Mouse (Mus musculus) testis, adult 2 months (tissue): ENCODE results near the gene Pla2g4e. TPM values are rescaled to one million over a fixed set of nuclear protein-coding genes. Genes with fewer than 3 reads are reported as not detected.

Source experiments
- H3K27ac ChIP-seq: fragments of 200-500 bp; 2 replicates; pipeline ENCODE4 v1.5.1; 2012; ENCODE audit warnings: low read depth, low read length; ENCODE audit not compliant: control insufficient read depth, insufficient read depth
- H3K27me3 ChIP-seq: fragments of 200-500 bp; 2 replicates; pipeline ENCODE4 v1.6.1; 2012; ENCODE audit warnings: mild to moderate bottlenecking, low read length, moderate library complexity; ENCODE audit not compliant: control insufficient read depth, insufficient read depth
- H3K36me3 ChIP-seq: fragments of 200-500 bp; 2 replicates; pipeline ENCODE4 v1.6.1; 2012; ENCODE audit warnings: mild to moderate bottlenecking, low read length; ENCODE audit not compliant: control insufficient read depth, insufficient read depth
- H3K4me1 ChIP-seq: fragments of 200-500 bp; 2 replicates; pipeline ENCODE4 v1.6.1; 2012; ENCODE audit warnings: low read length; ENCODE audit not compliant: control insufficient read depth, insufficient read depth
- H3K4me3 ChIP-seq: fragments of 200-500 bp; 2 replicates; pipeline ENCODE4 v1.5.1; 2012; ENCODE audit warnings: low read depth, mild to moderate bottlenecking, low read length, moderate library complexity, mixed read lengths; ENCODE audit not compliant: control insufficient read depth
- CTCF ChIP-seq: fragments of 200-500 bp; IDR thresholded peaks from 2 replicates; pipeline ENCODE4 v1.5.1; 2012; ENCODE audit warnings: low read depth, mild to moderate bottlenecking, inconsistent platforms, low read length, moderate library complexity; ENCODE audit not compliant: control insufficient read depth, insufficient read depth, insufficient replicate concordance
- POLR2A ChIP-seq: fragments of 200-500 bp; IDR thresholded peaks from 2 replicates; pipeline ENCODE4 v1.6.1; 2012; ENCODE audit warnings: low read depth, mild to moderate bottlenecking, inconsistent platforms, low read length, moderate library complexity; ENCODE audit not compliant: control insufficient read depth
- polyA plus RNA-seq: library from polyadenylated mRNA; depleted of rRNA; stranded (reverse); fragments of >200 nt; gene quantifications from 2 replicates; pipeline ENCODE4 v1.2.3, GENCODE M21; 2012

The Pla2g4e gene
- polyA plus RNA-seq, 1 experiment: 0.68 TPM

DNA sequence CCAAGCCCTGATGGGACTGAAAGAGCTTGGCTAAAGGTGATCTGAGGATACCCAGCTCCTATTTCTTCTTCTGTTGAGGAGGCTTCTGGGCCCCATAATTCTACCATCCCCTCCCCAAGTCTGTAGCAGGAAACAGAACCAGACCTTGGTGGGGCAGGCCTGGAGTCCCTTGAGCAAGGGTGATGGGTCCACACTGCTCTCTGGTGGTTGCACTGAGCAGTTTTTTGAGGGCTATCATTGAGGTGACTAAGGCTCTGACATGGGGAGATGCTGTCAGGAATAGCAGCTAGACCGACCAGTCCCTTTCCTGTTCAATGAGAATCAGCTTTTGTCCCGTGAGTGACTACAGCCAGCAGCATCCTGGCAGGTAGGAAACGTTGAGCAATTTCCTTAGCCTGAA is 36.1 kb upstream of the Pla2g4e start:
- Histone ChIP-seq H3K27me3 (no peaks in the 10 kb centered on the region), H3K4me3 (no peak overlapping the region), H3K4me1 (peaks cover 8% of the 10 kb centered on the region), H3K36me3 (no peaks in the 10 kb centered on the region), H3K27ac (no peak overlapping the region)
- TF ChIP-seq CTCF (no peak), POLR2A (no peak)

DNA sequence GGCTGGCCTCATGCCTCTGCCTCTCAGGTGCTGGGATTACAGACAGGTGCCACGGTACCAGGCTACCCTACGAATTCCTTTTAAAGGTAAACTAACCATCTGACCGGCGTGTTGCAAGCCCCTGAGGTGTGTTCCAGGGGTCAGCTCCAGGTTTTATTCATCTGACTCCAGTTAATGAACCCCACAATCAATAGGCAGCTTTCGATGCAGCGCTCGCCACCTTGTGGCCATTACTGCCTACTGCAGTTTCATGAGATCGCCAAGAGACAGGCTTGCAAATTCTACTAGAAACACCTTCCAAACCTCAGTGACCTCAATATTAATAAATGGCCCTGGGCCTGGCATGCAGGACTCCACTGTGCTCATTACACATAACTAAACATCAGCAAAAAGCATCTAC is 34.8 kb upstream of the Pla2g4e start:
- TF ChIP-seq POLR2A (no peak), CTCF (peak; percentile 82)
- H3K36me3 ChIP-seq: no peaks in the 10 kb centered on the region
- peaks cover 8% of the 10 kb centered on the region for H3K4me1 ChIP-seq
- peak overlapping the region; percentile 59 for H3K4me3 ChIP-seq
- no peaks in the 10 kb centered on the region for H3K27me3 ChIP-seq
- no peak overlapping the region for H3K27ac ChIP-seq

DNA sequence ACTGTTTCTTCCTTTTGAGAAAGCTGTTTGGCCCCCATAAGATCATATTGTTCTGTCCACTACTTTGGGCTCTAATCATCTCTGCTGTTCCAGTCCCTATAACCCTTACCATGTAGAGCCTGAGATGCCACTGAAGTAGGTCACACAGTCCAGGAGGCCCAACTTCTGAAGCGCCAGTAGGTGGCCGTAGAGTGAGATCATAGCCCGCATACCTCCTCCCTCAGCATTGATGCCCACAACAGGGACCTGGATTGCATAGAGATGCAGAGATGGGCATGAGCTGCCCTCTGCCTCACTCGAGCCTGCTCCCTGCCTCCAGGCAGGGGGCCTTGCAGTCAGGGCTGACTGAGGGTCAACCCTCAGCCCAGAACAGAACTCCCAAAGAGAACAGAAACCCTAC is 31.8 kb upstream of the Pla2g4e start:
- TF ChIP-seq CTCF (no peak), POLR2A (no peak)
- Histone ChIP-seq H3K4me3 (no peak overlapping the region), H3K27me3 (no peaks in the 10 kb centered on the region), H3K27ac (no peak overlapping the region), H3K36me3 (no peaks in the 10 kb centered on the region), H3K4me1 (peaks cover 8% of the 10 kb centered on the region)

DNA sequence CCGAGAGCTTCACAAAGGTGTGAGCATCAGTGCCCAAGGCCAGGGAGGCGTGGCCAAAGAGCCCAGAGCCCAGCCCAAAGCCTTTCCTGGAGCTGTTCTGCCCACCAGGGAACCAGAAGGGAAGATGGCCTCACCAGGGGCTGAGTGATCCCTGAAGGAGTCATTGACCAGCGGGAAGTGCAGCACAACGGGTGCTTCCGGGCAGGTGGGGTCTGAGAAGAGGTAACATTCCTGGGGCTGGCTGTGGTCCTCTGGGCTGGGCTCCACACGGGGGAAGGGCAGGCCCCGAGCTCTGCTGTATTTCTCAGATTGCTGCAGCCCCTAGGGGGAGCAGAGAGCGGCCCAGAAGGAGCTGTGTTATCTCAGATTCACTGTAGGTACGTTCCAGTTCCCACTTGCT is 23.5 kb upstream of the Pla2g4e start:
- peaks cover 6% of the 10 kb centered on the region for H3K4me1 ChIP-seq
- TF ChIP-seq CTCF (no peak), POLR2A (no peak)
- no peak overlapping the region for H3K4me3 ChIP-seq
- H3K27me3 ChIP-seq: no peaks in the 10 kb centered on the region
- no peaks in the 10 kb centered on the region for H3K36me3 ChIP-seq
- H3K27ac ChIP-seq: no peak overlapping the region

DNA sequence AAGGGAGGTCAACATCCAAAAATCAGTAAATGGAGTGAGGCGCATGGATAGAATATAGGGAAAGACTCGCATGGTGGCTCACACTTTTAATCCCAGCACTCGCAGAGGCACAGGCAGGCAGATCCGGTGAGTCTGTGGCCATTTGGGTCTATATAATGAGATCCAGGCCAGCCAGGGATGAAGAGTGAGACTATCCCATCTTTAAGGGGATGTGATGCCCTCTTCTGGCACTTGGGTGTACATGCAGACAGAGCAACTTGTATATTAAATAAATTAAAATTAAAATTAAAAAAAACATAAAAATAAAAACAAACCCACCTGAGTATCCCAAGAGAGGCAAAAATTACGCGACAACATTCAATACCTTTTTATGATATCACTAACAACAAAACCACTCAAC is 20.4 kb upstream of the Pla2g4e start:
- TF ChIP-seq POLR2A: no peak
- no peak for TF ChIP-seq CTCF
- no peaks in the 10 kb centered on the region for H3K27me3 ChIP-seq
- peaks cover 6% of the 10 kb centered on the region for H3K4me1 ChIP-seq
- no peak overlapping the region for H3K4me3 ChIP-seq
- no peak overlapping the region for H3K27ac ChIP-seq
- H3K36me3 ChIP-seq: no peaks in the 10 kb centered on the region

DNA sequence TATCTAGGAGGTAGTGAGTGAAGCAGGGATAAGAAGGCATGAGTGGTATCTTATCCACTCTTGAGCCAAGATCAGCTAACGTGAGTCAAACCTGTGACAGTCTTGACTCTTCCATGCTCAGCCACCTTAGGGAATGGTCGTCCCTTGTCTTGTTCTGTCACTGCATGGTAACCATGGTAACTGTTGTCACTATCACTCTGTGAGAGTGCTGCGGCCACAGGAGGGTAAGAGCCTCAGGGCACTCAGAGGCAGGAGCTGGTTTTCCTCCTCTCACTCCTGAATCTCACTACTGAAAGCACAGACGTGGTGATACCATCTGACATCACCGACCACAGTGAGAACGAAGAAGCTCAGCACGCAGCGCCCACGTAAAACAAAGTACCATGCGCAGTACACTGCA is 19.7 kb upstream of the Pla2g4e start:
- H3K27me3 ChIP-seq: no peaks in the 10 kb centered on the region
- no peak for TF ChIP-seq POLR2A
- TF ChIP-seq CTCF: no peak
- no peak overlapping the region for H3K4me3 ChIP-seq
- peaks cover 6% of the 10 kb centered on the region for H3K4me1 ChIP-seq
- H3K36me3 ChIP-seq: no peaks in the 10 kb centered on the region
- no peak overlapping the region for H3K27ac ChIP-seq

DNA sequence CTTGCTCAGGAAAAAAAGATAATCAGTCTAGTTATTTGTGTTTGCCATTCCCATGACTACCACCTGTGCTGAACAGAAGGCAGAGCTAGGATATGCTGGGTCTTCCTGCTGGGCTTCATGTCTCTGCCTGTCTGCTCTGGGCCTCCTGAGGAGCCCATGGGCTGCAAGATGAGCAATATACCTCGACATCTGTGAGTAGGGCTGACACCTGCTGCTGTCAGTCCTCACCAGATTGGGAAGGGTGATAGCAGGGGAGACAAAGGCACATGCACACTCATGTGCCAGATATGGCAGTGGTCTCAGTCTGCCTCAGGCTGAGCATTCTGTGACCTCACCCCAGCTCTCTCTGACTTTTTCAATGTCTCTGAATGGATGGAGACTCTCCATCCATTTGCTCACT is 17.7 kb upstream of the Pla2g4e start:
- H3K27me3 ChIP-seq: no peaks in the 10 kb centered on the region
- TF ChIP-seq CTCF (no peak), POLR2A (no peak)
- H3K27ac ChIP-seq: no peak overlapping the region
- no peaks in the 10 kb centered on the region for H3K4me1 ChIP-seq
- no peak overlapping the region for H3K4me3 ChIP-seq
- H3K36me3 ChIP-seq: no peaks in the 10 kb centered on the region

DNA sequence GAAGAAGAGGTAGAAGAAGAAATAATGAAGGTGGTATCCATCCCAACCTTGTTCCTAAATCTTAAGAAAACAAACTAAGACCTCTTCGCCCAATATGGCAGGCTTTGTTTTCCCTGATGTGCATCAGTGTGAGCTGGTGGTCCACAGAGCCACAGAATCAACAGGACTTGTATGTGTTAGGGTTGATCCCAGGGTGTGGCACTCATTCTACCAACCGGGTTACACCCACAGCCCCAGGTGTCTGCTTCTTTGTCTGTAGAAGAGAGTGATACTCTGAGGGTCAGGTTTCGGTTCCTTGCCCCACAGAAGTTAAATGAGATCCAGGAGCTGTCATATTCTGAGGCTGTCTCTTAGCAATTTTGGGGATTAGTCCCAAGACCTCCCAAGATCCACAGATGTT is 16.2 kb upstream of the Pla2g4e start:
- H3K4me1 ChIP-seq: no peaks in the 10 kb centered on the region
- no peaks in the 10 kb centered on the region for H3K27me3 ChIP-seq
- no peak overlapping the region for H3K27ac ChIP-seq
- TF ChIP-seq POLR2A (no peak), CTCF (no peak)
- H3K36me3 ChIP-seq: no peaks in the 10 kb centered on the region
- no peak overlapping the region for H3K4me3 ChIP-seq
